Mouse (Mus musculus): Measurements from ENCODE around the gene Gpr75. TPM values are rescaled to one million over a fixed set of nuclear protein-coding genes. Genes with fewer than 3 reads are reported as not detected.

The Gpr75 gene
- polyA plus RNA-seq, 1 experiment: 0.40 TPM

DNA sequence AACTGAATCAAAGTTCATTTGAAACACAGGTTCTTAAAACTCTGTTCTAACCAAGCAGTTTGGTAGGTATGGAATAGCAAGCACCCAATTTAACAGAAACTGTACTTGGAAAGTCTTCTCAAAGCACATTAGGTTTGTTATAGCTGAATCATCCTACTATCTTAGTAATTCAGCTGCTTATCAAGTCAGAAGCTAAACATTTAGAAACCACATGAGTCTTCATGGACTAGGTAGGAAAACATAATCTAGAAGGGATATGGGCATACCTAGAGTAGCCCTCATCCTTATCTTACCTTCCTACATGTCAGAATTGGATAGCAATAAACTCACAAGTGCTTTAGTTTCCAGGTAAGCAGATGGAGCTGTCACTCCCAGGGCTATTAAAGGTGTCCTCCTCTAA is 42.9 kb downstream of the Gpr75 start:
- H3K4me1 ChIP-seq (ENCODE audit: control insufficient read depth, insufficient read depth, low read length): no peaks in the 10 kb centered on the region
- H3K27ac ChIP-seq (ENCODE audit: insufficient read depth, low read length): no peak overlapping the region
- H3K4me3 ChIP-seq (ENCODE audit: insufficient read depth, low read length): no peak overlapping the region
- TF ChIP-seq CTCF (IDR thresholded peaks at IDR 0.05; ENCODE audit: borderline replicate concordance, insufficient read depth, low read length) (no peak), POLR2A (IDR thresholded peaks at IDR 0.05; ENCODE audit: low read depth, low read length) (no peak)

DNA sequence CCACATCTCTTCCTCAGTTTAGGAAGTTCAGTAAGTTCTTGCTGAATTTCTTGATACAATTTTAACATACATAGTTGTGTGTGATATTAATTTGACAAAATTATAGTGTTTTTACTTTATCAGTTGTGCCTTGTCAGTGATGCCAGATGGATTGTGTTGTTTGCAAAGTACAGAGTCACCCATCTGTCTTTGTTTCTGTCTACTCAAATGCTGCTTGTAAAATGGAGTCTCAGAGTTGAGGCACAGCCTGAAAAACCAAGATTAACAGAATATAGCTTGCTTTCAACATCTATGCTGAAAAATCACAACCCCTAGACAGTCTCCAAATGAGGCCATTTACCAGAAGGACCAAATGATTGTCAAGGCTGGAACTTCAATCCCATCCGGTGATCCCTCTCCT is 43.3 kb downstream of the Gpr75 start:
- TF ChIP-seq CTCF (IDR thresholded peaks at IDR 0.05; ENCODE audit: borderline replicate concordance, insufficient read depth, low read length) (no peak), POLR2A (IDR thresholded peaks at IDR 0.05; ENCODE audit: low read depth, low read length) (no peak)
- no peaks in the 10 kb centered on the region for H3K4me1 ChIP-seq (ENCODE audit: control insufficient read depth, insufficient read depth, low read length)
- H3K27ac ChIP-seq (ENCODE audit: insufficient read depth, low read length): no peak overlapping the region
- no peak overlapping the region for H3K4me3 ChIP-seq (ENCODE audit: insufficient read depth, low read length)

Other genes with a start within 250 kb of the Gpr75 start
- 7.4 and 7.7 TPM in 2 replicates for gene Acyp2, start 235.8 kb upstream of the Gpr75 start, polyA plus RNA-seq (2011; ENCODE audit: insufficient read length, low read depth, missing spikeins)
- gene Psme4, start 113.6 kb upstream of the Gpr75 start, polyA plus RNA-seq (2011; ENCODE audit: insufficient read length, low read depth, missing spikeins): 73.2 and 82.3 TPM in 2 replicates
- gene Asb3, start 58 bp downstream of the Gpr75 start, polyA plus RNA-seq (2011; ENCODE audit: insufficient read length, low read depth, missing spikeins): 15.4 and 16.3 TPM in 2 replicates
- 103 and 108 TPM in 2 replicates for gene Erlec1, start 69.0 kb downstream of the Gpr75 start, polyA plus RNA-seq (2011; ENCODE audit: insufficient read length, low read depth, missing spikeins)
- gene Chac2, start 101.0 kb downstream of the Gpr75 start, polyA plus RNA-seq (2011; ENCODE audit: insufficient read length, low read depth, missing spikeins): 12.3 and 14.7 TPM in 2 replicates

All from embryonic fibroblast, embryonic 13.5 days (primary cell).